Mouse (Mus musculus) CD4-positive, CD25-positive, alpha-beta regulatory T cell, adult 4 months (primary cell): ENCODE results near the gene Cdh18. TPM values are rescaled to one million over a fixed set of nuclear protein-coding genes. Genes with fewer than 3 reads are reported as not detected.
"Not testable (repeated sequence)": the region's sequence is repeated elsewhere in the genome, so short reads cannot be mapped to it uniquely, and the experiment has no call there.

Experiments
- ATAC-seq: one replicate; pipeline ENCODE4 v1.8.0; 2017
- polyA plus RNA-seq, 2 experiments: library from polyadenylated mRNA; unstranded; fragments of 100-300 nt; shearing (Covaris generic); gene quantifications; one replicate each; pipeline ENCODE4 v1.2.1; 2017

Gene Cdh18
- polyA plus RNA-seq, 2 experiments from 2014 or later: not detected

DNA sequence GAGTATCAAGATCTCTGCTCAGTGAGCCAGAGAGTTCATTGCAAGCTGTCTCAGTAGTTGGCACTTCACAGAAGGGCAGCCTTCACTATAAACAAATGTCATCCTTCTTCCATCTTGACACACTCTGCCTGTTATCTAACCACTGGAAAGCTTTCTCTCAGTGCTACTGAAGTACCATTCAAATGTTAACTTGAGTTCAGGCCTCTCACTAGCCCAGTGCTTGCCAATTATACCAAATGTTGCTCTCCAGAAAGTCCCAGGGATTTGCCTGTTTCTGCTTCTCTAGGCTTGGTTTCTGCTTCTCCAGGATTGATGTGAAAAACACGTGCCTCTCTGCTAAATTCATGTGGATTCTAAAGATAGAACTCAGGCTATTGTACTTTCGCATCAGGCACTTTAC is 681.8 kb downstream of the Cdh18 start:
- ATAC-seq: no peak

DNA sequence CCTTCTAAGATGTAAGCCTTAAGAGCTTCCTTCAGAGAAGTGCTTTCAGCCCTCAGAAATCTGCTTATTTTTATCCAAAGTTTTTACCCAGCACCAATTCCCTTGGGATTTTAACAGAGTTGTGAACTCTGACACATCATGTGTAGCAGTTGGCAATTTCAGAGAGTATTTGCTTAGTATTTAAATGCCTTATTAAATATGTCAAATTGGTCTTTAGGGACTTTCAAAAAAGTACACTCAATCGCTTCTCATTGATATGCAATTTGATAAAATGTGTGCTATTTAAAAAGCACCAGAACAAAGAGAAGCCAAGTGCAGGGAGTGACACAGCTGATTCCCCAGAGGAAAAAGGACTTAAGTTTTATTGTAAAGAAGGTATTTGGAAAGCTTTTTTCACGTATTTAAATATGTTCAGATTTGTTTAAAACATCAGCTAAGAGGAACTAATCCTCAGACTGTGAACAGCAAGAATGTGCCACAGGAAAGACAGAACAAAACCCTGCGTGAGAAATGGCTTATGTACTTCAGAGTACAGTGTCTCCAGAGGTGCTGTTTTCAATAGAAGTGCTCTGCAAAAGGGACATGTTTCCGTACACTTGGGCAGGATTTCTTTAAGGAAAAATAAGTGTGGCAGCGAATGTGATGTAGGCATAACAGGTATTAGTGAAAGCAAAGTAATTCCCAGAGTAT is 709.1 kb downstream of the Cdh18 start:
- ATAC-seq: no peak

DNA sequence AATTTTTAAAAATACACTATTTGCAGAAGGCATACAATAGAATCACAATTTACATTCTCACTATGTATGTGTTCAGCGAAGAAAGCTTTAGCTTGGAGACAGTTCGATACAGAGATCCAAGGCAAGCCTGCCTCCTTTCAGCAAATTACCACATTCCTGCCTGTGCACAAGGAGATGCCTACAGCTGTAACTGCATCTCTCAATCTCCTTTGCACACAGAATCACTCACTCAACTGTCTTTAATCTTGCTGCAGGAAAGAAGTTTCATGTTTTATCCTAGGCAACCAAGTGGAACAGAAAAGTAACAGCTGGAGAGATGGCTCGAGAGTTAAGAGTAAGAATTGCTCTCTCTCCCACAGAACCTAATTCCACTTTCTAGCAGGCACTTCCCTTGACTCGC is 729.6 kb downstream of the Cdh18 start:
- no peak for ATAC-seq

DNA sequence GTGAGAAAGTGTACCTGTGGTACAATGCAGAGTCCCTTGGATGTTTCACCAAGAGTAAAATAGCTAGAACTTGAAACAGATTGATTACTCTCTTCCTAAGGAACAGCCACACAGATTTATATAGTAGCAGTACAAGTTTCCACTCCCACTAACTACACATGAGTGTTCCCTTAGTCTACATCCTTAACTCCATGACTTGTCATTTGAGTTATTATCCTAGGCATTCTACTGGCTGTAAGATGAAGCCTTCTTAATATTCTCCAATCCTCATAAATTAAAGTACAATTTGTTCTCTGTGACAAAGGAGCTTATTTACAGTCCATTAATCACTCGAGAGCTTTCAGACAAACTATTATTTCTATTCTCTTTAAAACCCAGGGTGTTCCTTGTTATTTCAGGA is 756.2 kb downstream of the Cdh18 start:
- no peak for ATAC-seq

DNA sequence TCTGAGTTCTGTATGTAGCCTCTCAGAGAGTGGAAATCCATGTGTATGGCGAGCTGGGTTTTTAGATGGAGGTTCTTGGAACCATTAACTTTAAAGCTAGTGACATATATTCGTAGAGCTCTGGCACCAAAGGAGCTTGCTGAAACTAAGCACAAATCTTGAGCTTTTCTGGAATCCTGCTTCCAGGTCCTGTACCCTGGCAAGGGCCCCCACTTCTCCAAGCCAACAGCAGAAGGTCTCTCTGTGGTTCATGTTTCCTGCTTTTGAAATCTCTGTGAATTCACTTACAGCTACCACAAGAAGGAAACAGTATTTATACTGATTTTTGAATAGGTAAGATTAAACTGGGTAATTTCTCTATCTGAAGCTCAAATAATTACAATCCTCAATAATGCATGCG is 767.9 kb downstream of the Cdh18 start:
- no peak for ATAC-seq

DNA sequence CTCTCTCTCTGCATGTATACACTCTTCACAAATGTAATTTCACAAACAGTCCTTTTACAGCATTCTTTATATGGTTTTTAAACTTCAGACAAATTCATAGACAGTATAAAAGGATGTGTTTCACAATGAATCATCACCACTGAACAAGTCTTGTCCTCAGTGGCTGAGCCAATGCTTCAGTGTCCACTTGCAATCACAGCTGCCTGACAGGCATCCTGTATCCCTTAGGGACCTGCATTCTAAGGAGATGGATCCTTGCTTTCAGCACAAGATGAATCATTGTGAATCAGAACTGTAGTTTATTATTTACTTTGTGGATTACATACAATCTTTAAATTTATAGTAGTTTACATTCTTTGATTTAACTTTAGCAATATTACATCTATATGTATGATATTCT is 768.6 kb downstream of the Cdh18 start:
- ATAC-seq: no peak

DNA sequence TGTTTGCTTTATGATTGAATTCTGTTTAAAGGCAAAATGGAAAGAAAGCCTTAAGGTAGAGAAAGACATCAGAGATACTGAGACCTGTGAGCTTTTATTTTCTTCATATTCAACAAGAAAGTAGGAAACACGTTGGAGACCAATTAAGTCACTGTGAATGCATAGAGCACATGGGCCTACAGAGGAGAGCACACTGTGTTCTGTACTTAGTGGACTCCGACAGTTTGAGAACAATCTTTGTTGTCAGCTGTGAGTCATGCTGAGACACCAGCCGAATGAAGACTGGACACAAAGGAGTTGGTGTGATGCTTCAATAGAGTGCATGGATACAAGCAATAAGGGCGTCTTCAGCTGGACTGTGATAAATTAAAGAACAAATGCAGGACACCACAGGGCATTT is 791.5 kb downstream of the Cdh18 start:
- not testable (repeated sequence) for ATAC-seq

DNA sequence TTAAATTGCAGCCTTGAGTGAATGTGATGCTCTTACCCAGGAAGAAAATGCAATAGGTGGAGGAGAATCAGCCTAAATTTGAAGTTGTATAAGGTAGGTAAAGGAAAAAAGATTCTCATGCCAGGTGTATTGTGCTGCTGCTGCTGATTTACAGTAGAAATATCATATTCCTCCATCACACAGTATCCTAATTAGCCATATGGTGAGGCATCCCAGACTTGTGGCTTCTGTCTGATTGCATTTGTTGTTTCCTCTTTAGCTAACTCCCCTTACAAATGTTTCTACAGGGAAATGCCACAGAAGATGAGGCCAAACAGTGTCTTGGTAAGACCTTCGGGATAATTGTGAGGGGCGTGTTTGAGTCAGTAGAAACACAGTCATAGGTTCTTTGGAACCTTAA is 802.3 kb downstream of the Cdh18 start:
- no peak for ATAC-seq

DNA sequence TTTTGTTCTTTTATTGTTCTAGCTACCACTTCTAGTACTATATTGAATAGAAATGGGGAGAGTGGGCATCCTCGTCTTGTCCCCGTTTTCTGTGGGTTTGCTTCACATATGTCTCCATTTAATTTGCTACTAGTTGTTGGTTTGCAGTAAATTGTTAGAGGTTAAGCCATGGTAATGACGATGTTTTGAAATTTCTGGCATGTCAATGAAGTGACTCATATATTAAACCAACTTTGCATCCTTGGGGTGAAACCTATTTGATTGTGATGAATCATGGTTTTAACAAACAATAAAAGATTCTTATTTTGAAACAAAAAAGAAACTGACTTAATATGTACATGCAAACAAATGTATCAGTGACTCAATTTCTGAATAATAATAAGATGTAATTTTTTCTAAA is 817.5 kb downstream of the Cdh18 start:
- ATAC-seq: no peak

DNA sequence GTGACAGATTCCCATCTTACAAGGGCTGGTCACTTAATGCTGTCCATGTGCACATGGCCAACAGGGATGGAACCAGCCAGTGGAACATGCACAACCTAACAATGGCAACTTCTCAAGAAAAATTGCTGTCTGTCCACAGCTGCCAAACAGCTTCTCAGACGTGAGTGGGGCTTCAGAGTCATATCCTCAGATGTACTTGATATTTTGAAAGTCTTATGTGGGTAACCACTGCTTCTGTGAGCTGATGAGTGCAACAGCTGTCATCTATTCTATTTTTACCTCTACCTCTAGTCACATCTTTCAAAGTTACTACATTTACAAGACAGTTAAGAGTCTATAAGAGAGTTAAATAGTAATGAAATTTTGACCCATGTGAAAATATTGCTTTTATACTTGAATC is 818.9 kb downstream of the Cdh18 start:
- ATAC-seq: no peak

DNA sequence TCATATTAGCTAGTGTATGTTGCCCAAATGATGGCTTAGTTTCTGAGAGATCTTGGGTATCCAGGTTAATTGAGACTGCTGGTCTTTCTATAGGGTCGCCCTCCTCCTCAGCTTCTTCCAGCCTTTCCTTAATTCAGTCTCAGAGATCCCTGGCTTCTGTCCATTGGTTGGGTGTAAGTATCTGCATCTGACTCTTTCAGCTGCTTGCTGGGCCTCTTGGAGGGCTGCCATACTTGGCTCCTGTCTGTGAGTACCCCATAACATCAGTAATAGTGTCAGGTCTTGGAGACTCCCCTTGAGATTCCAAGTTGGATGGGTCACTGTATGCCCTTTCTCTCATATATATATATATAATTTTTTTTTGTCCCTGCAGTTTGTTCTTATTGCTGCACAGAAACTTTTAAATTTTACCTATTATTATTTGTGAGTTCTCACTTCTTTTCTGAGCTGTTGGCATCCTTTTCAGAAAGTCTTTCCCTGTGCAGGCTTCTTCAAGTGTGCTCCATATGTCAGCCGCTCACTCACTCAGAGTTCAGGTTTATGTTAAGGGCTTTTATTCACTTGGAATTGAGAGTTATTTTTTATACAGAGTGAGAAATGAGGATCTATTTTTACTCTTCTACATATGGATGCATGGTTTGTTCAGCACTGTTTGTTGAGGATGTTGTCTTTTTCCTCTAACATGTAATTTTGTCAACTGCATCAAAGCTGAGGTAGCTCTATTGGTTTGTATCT is 829.4 kb downstream of the Cdh18 start:
- no peak for ATAC-seq

DNA sequence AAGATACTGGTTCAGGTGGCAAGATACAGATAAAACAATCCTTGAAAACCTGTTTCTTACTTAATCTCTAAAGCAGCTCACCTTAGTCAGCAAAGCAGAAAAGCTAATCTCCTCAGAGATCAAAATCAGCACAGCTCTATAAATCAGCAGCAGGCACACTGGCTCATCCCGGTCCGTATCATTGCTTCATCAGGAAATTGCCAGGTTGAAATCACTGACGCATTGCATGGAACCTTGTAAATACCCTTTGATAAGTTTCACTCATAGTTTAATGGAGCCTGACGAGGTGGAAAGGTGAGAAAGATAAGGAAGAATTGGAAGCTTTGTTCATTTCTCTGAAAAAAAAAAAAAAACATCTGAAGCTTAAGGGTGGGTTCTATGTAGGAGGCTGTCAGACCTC is 837.0 kb downstream of the Cdh18 start:
- no peak for ATAC-seq

DNA sequence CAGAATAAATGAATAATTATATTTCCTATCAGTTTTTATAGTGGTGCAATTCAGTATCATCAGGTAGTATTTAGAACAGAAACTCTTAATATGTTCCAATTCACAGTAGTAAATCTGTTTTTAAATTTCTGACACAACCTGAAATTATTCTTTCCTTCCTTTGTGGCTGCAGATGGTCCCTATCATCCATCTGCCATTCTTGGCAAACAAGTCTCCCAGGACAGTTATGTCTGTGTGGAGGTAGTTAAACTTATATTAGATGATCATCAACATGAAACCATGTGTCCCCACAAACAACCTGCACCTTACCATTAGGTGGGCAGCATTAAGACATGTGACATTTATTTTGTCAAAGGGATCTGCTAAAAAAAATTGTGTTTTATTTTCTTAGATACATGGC is 847.8 kb downstream of the Cdh18 start:
- ATAC-seq: no peak

DNA sequence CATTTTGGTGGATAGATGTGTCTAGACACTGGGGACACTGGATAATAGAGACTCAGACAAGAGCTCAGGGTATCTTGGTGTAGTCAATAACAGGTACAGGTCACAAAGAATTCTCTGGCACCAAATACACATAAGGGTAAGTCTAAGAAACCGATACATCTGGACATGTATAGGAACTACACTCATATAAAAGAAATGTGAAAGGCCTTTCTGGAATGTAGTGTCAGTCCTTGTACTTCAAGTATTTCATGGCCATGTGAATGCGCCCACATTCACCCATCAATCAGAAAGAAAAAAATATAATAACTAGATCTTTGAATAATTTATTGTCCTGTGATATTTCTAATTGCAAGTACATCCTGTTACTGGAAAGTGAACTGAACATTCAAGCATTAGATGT is 855.0 kb downstream of the Cdh18 start:
- ATAC-seq: no peak

DNA sequence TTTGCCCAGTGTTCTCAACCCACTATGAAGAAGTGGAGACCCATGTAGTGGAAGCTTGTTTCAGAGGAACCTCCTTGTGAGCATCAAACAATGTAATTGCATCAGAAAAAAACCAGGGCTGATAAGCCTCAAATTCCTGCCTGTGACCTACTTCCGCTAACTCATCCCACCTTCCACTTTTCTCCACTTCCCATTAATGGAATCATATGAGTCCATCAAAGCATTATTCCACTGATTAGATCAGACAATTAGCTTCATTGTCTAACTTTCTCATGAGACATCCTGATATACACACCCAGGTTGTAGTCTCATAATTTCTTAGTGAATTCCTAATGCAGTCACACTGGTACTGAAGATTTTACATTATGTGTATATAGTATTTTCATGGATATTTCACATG is 859.4 kb downstream of the Cdh18 start:
- no peak for ATAC-seq

DNA sequence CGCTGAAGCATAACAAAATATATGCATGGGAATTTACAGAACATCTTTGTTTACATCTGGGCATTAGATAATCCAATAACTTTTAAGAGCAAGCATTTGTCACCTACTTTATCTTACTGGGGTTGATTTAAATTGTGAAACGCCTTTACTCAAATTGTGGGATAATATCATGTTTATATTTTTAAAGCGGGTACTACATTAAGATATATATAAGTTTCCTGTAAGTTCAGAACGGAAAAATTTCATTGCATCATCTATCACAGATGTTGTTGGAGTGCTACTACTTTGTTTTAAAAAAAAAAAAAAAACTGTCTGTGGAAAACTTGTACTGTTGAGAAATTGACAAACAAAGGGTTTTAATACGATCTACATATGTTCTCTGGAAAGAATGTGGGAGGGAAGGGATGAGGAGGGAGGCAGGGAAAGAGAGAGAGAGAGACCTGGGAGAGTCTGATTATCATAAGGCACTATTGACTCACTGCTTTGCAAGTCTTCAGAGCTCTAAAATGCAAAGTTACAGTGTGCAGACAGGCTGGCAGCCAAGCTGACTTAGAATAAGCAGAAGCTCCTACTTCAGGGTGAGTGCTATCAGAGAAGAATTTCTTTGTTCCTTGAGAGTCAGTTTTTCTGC is 867.7 kb downstream of the Cdh18 start:
- ATAC-seq: no peak

DNA sequence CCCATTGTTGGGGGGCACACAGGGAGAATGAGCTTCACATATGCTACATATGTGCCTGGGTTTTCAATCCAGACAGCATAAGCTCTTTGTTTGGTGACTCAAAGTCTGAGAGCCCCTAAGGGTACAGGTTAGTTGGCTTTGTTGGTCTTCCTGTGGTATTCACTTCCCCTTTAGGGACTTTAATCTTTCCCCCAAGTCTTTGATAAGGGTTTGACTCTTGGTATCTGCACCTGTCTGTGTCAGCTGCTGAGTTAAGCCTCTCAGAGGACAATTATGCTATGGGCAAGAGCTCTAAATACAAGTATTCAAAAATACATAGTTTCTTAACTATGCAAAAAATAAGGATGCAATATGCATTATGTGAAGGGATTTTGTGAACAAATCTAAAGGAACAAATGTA is 869.3 kb downstream of the Cdh18 start:
- no peak for ATAC-seq

DNA sequence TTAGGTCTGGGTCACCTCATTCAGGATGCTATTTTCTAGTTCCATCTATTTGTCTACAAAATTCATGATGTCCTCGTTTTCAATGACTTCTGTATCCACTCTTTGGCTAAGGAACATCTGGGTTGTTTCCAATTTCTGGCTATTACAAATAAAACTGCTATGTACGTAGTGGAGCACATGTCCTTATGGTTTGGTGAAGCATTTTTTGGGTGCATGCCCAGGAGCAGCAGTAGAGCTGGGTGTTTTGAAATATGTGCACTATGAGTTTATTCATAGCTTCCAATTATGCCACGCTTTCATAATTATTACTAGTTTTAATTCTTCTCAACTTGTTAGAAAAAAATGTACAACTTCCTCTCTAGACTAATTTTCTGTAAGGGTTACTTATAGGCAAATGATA is 871.2 kb downstream of the Cdh18 start:
- ATAC-seq: no peak

DNA sequence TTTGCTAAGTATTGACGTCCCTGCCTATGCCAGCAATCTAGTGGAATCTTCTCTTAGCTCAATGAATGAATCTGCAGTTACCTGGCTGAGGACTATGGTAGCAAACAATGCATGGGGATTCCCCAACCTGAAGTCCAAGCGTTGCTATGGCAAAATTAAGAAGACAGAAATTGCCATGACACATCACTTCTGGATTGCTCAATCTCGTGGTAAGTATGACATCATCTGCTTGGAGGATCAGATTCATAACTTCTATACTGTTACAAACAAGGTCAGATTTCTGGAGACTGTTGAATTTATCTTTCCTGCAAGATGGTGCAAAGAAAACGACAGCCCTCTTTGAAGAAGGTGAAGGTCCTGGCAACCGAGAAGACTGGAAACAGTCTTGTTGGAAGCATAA is 881.2 kb downstream of the Cdh18 start:
- ATAC-seq: no peak

DNA sequence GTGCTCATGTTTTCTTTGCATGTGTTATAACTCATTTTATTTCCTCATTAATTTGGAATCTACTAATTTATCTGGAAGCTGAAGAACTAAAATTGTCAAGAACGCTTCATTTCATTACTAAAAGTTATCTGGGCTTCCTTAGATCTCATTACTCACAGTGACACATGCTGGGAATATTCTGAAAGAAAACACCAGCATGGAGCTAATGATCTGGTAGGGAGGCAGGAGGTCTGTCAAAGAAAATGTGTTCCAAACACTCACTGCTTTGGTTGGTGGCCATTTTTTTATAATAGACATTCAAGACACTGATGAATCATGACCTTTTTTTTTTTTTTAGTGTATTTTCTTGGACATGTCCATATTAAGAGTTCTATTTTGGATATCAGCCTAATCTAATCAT is 899.7 kb downstream of the Cdh18 start:
- no peak for ATAC-seq

DNA sequence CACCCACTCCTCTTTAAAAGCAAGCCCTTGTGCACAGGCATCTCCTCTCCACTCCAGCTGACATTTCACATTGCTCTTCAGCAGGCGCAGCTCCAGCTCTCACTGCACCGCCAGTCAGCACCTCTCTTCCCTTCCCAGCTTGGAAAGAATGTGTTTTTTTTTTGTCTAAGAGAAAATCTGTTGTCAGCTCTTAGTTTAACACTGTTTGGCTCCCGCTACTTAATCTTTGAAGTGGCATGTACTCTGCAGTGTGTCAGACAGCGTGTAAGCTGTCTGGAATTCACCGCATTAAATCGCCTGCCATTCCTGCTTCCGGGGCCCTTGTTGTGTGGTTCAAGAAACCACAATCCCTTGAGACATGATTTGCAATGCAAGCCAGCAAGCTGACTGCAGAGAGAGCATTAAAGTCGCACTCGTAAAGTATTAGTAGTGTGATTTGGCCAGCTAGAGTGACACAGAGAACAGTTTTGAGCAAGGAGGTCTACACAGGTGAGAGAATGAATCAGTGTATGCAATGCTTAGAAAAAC is 903.3 kb downstream of the Cdh18 start:
- no peak for ATAC-seq

DNA sequence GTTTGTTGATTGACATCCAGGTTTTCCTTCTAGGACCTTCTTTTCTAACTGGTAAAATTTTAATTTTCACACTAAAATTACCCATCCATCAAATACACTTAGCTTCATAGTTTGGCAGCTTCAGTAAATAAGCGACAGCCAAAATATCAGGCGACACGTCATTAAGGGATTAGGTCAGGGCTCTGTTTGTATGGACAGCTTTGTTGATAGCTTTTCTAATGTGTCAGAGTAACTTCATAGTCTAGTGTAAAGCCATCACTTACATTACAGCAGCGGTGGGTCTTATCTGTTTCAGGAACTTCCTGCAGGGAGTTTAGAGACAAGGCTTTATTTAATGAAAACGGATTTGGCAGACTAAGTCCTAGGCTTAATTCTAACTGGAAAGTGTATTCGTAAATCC is 904.5 kb downstream of the Cdh18 start:
- no peak for ATAC-seq

DNA sequence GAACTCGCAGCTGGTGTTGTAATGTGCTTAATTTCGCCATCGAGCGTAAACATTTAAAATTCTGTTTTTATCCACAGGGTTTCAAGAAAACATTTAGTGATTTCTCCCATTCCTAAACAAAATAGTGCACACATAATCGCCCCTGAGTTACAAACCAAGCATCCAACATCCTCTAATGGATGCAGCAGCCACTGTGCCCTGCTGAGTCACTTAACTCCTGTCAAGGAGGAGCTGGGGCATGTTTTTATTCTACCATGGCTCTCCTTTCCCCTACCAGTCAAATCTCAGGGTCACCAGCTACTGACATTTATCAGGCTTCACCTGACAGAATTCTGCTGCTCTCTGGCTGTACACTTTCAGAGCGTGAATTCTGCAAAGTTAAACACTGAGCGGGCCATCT is 906.5 kb downstream of the Cdh18 start:
- no peak for ATAC-seq

DNA sequence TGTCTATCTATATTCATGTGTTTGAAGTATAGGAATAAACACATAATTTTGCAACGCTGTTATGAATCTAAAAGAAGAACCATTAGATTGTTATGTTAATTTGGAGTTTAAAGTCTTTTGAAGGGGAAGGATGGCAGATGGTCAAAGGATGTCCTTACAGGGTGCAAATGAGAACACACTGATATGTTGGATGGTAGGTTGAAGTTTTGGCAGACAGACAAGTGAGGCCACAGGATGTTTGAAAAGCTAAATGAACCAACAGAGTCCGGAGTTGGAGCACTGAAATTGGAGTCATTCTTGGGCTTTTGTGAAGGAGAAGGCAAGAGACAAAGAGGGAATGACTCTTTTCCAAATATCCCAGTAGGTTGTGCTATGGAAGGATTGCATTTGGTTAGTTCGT is 908.6 kb downstream of the Cdh18 start:
- no peak for ATAC-seq
